Mouse (Mus musculus): ENCODE data around the gene Afdn.
A peak's percentile ranks its signal among the peaks of the same experiment; 100 is the strongest.

The Afdn gene

GRCm38 (mm10) chr17:13759853-13760627 lies at the start of gene Afdn:
Gene Afdn, plus strand, starts transcription at chr17:13760539.
- DNase-seq (ENCODE audit: low read depth, low spot score): peak; percentile 83

DNA sequence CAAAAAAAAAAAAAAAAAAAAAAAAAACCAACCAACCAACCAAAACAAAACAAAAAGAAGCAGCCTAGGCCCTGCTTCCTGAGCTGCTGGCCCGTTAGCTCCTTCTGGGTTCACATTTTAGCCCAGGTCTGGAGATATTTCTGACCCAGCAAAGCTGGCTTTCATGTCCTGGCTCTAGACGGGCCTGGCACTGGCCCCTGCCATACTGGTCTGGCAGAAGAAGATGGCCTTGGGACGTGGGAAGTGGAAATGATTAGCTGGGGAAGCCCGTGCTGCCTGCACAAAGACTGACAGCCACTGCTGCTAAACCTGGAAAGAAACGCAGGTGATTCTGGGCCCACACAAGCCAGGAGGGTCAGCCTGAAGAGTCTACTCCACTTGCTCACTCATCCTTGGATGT lies 49.2 kb upstream of the Afdn start:
- DNase-seq (ENCODE audit: low read depth, low spot score): no peak

DNA sequence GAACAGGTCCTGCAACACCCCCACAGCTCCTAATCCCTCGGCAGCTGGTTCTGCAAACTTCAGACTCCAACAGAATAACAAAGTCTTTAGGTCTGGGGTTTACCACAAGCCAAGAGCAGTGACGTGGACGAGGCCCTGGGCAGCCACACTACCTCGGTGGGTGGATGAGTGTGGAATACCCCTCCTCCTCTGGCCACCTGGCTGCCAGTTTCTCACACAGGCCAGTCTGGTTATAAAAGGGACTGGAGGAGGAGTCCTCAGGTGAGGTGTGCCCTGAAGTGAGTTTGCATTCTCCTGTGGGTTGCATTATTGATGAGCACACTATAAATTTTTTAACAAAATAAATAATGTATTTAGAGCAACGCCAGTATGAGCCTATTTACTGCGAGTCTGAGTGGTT lies 48.2 kb upstream of the Afdn start:
- no peak for DNase-seq (ENCODE audit: low read depth, low spot score)

GRCm38 (mm10) chr17:13712518-13712917 lies 47.8 kb upstream of the Afdn start:
- no peak for DNase-seq (ENCODE audit: low read depth, low spot score)

GRCm38 (mm10) chr17:13714128-13714527 lies 46.2 kb upstream of the Afdn start:
- DNase-seq (ENCODE audit: low read depth, low spot score): no peak

- no peak for DNase-seq (ENCODE audit: low read depth, low spot score)
These were observed 45.7 kb upstream of the Afdn start for GRCm38 (mm10) chr17:13714654-13715053.

DNA sequence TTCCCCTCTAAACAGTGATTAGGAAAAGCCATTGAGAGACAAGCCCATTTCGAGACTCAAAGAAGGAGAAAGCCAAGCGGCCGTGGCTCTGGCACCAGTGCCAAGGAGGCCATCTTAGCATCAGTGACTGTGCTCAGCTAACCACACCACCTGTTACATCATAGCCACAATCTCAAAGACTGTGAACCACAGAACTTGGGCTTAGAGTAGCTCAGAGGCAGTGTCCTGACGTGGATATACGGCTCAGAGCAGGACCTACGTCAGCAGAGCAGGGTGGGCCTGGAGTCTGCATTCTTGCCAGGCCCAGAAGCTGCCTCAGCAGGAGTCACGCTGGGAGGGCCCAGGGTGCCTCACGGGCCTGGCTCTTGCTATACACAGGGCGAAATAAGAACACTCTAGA lies 44.8 kb upstream of the Afdn start:
- no peak for DNase-seq (ENCODE audit: low read depth, low spot score)

DNA sequence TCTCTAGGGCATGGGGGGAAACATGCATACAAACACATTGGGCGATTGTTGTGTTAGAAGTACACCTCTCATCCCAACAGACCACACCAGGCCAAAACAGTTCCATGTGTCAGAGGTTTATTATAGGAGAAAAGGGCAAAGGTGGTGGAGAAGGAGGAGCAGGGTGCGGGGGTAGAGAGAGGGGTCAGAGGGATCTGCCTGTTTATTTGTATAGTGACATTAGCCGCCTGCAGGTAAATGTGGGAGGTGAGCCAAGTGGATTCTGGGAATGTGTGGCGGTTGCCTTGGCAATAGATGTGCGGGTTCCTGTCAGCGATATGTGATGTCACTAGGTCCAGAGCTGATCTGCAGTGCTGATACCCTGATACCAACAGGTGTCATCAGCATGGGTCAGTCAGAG lies 44.0 kb upstream of the Afdn start:
- no peak for DNase-seq (ENCODE audit: low read depth, low spot score)

GRCm38 (mm10) chr17:13717428-13717827 lies 42.9 kb upstream of the Afdn start:
- DNase-seq (ENCODE audit: low read depth, low spot score): no peak

DNA sequence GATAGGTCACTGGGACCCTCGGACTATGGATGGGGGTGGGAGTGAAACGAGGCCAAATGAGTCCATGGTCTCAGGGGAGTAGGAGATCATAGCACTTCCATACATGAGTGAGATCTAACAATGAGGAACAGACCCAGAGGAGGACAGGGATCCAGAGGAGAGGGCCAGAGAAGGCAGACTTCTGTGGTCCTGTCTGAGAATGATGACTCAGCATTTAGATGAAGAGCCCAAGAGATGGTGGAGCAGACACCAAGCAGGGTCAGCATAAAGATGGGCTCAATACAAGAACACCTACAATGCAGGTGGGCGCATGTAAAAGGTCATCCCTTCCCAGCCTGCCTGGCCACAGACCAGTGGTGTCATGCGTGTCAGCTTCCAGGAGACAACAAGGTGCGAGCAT lies 40.2 kb upstream of the Afdn start:
- no peak for DNase-seq (ENCODE audit: low read depth, low spot score)

DNA sequence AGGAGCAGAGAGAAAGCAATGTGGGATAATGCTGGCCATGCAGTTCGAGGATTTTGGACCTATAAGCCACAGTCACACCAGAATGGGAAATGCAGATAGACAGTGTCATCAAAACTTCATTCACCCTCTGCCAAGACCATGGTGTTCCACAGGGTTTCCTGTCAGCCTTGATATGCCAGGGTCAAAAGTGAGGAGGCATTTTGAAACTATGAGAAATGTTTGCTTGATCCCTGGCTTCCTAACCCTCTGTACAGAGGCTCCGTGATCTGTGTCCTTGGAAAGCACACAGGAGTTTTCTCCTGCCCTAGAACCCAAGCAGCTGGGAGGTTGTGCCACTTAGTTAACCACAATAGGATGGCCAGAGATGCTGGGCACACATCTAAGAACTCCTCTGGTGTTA lies 39.0 kb upstream of the Afdn start:
- DNase-seq (ENCODE audit: low read depth, low spot score): no peak

DNA sequence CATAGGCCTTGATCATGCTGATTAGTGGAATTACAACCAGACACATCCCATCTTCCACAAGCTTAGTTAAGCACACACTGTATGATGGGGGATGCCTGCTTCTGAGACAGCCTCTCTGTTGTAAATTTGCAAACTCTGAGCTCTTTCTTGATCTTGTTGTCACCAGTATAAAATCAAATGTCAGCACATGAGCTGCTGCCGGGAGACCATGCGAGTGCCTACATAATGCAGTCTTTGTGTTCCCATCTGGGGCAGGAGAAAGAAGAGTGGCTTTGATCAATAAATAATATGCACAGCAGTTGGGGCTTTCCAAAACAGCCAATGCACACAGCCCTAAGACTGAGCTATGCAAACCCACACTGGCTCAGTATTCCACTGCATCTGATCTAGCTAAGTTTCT lies 37.9 kb upstream of the Afdn start:
- no peak for DNase-seq (ENCODE audit: low read depth, low spot score)

DNA sequence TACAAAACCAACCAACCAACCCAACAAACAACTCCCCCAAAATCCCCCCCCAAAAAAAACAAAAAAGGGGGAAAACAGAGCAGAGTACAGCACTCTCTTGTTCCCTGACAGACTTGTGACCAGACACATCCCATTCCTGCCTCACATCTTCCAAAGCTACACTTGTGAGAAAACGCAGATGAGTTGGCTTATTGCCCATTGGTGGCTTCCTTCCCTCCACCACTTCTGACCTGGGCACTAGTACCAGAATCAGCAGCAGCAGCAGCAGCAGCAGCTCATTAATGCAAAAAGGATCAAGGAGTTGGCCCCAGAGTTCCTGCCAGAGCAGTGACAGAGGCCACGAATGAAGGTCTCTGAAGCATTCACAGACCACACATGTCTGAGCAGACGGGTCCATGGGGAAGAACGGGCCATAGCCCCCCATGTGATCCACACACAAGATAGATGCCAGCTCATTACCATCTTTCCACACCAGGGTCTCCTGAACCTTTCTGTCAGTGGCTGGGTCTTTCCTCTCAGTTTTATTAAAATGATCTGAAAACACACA lies 35.3 kb upstream of the Afdn start:
- no peak for DNase-seq (ENCODE audit: low read depth, low spot score)

DNA sequence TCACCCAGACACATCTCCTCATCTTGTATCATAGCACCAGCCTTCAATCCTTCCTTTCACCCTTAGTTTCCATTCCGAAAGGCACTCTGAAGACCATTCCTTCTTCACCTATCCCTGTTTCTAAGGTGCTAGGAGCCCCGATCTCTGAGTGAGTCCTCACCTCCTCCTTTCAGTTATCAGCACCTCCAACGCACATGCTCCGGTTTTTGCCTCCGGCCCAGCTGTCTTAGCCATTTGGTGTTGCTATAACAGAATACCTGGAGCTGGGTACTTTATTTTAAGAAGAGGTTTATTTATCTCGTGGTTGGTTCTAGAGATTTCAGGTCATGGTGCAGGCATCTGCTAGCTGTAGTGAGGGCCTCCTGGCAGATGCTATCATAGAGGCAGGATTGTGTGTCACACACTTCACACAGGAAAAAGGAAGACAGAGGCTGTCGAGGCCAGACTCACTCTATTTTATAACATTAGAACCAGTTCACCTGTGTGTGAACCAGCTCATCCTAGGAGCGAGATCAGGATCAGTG lies 33.4 kb upstream of the Afdn start:
- DNase-seq (ENCODE audit: low read depth, low spot score): no peak

- DNase-seq (ENCODE audit: low read depth, low spot score): no peak
These were observed 29.2 kb upstream of the Afdn start for GRCm38 (mm10) chr17:13730980-13731726.

DNA sequence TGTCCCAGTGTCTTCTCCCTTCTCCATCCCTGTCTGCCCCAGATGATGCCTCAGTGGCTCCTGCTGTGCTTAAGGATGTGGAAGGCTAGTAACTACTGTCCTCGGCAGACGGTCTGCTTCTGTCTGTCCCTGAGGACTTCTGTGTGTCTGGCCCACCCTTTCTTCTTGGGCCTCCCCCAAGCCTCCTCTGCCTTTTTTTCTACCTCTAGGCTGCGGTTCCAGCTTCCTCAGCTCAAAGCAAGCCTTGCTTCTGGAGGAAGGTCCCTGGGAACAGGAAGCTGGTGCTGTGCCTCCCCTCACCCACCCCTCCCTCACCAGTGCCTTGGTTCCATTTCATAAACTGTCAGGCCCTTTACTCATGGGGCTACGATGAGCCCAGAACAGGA lies 28.6 kb upstream of the Afdn start:
- no peak for DNase-seq (ENCODE audit: low read depth, low spot score)

DNA sequence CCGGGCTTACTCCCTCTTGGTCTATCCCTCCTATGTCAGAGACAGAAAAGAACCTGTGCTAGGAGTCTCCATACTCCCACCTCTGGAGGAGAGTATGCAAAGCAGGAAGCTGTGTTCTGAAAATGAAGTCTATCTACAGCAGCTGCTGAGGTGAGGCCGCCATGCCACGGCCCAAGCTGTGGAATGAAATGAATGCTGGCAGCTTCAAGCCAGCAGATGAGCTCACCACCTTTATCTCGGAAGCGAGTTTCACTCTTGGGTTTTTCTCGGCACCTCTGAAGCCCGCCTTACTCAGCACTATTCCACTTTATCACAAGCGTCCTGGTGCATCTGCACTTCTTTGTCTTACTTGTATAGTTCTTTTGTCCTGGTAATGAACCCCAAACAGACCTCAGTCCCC lies 27.7 kb upstream of the Afdn start:
- no peak for DNase-seq (ENCODE audit: low read depth, low spot score)

DNA sequence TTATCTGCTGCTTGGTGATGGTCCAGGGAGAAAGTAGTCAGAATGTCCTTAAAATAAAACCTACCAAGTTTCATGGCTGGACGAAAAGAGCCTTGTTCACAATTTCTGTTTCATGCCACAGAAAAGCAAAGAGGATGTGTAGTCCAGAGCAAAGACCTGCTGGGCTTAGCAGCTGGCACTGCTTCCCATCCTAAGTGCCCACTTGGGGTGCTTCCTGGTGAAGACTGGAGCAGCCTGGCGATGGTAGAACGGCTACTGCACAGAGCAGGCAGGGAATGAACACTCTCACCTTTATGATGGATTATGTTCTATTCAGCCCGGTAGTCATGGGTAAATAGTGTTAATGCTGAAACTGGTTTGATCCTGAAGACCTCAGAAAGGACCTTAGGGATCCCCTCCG lies 26.4 kb upstream of the Afdn start:
- DNase-seq (ENCODE audit: low read depth, low spot score): no peak

GRCm38 (mm10) chr17:13735057-13735456 lies 25.3 kb upstream of the Afdn start:
- no peak for DNase-seq (ENCODE audit: low read depth, low spot score)

DNA sequence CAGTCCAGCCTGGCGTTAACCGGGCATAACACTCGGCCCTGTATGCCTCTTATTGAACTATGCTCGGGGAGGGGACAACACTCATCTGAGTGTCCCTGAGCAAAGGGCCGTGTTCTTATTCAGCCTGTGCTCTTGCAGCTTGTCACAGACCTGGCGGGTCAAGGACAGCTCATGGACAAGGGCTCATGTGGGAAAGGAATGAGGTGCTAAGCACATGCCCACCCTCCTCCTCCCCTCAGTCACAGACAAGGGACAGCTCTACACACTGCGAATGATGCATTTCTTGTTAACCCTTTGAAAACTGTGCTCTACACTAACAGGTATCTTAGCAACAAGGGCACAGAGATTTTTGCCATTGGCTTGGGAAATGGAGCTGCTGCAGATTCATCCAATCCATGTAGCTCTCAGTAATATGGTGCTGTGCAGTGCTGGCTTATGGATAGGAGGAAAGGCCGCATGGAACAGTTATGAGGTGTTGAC lies 24.5 kb upstream of the Afdn start:
- no peak for DNase-seq (ENCODE audit: low read depth, low spot score)

- no peak for DNase-seq (ENCODE audit: low read depth, low spot score)
These were observed 23.0 kb upstream of the Afdn start for GRCm38 (mm10) chr17:13737336-13737735.

GRCm38 (mm10) chr17:13738121-13738776 lies 22.1 kb upstream of the Afdn start:
- DNase-seq (ENCODE audit: low read depth, low spot score): no peak

Measured in A20 (cell line).